Mouse (Mus musculus) frontal cortex, adult 2 months (tissue): Measurements from ENCODE around the gene Mamstr. TPM values are rescaled to one million over a fixed set of nuclear protein-coding genes. Genes with fewer than 3 reads are reported as not detected.

Source experiments
- DNase-seq, 2 experiments: peaks; one replicate each; pipeline ENCODE4 v3.0.0; 2022; ENCODE audit warnings: low spot score in 1 of 2; ENCODE audit errors: extremely low spot score in 1 of 2
- polyA plus RNA-seq: library from polyadenylated mRNA; depleted of rRNA; stranded (reverse); fragments of >200 nt; gene quantifications from 2 replicates; pipeline ENCODE4 v1.2.3, GENCODE M21; 2012

Mamstr gene
- polyA plus RNA-seq, 1 experiment = 5.9 TPM

DNA sequence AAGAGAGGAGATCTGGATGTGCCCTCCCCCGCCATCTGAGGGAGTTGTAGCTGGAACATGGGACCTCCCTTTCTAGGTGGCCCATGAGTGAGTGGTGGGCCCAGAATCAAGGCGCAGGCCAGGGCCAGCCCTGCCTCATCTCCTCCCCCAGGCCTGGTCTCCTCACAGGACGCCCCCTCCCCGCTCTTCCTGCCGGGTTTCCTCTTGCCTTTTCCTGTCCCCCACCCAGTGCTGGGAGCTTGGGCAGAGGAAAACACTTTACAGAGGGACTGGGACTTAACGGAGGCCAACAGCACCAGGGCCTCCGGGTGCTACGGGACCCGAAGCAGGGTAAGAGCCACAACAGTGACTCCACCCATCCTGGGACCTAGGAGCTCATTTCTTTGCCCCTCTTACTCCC, 12.5 kb upstream of the Mamstr start, which contains the start of gene Rasip1:
Gene Rasip1 (plus strand): TSS at position 228 of the 400 bp plus-strand sequence.
- no peak for DNase-seq

- DNase-seq = peak in 1 of 2 experiments; percentile 80
These were observed 11.1 kb upstream of the Mamstr start for GRCm38 (mm10) chr7:45628364-45629294.

DNA sequence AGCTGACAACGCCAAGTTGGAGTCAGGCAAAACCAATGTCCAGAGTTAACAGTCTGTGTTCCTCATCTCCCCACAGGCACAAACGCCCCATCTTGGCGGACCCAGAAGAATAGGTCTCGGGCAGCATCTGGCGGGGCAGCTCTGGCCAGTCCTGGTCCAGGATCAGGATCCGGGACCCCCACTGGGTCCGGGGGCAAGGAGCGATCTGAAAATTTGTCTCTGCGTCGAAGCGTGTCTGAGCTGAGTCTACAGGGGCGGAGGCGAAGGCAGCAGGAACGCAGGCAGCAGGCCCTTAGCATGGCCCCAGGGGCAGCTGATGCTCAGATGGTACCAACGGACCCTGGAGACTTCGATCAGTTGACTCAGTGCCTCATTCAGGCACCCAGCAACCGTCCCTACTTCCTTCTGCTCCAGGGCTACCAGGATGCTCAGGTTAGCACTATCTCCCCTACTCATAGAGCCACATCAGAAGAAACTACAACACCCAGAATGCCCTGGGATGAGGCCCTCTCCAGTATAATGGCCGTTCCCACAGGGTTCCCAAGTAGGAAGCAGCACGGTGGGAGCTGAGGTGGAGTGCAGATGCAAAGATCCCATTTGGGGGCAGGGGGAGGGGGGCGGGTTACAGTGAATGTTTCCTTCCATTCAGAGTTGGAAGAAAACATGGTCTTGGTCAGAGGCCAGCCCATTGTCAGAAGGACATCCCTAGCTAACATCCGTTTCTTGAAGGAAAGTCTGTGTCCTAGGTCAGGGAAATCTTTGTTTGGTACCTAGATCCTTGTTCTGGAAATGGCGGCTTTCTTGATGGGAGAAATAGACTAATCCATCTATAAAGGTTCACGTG, 9.5 kb upstream of the Mamstr start:
- no peak for DNase-seq

DNA sequence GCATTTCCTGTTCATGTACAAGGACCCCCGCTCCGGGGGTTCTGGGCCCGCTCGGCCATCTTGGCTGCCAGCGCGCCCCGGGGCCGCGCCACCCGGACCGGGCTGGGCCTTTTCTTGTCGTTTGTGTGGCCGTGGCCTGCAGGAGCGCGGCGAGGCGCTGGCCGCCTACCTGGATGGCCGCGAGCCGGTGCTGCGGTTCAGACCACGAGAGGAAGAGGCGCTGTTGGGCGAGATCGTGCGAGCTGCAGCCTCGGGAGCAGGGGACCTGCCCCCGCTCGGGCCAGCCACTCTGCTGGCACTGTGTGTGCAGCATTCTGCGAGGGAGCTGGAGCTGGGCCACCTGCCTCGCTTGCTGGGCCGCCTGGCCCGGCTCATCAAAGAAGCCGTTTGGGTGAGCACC, 7.3 kb upstream of the Mamstr start:
- no peak for DNase-seq

DNA sequence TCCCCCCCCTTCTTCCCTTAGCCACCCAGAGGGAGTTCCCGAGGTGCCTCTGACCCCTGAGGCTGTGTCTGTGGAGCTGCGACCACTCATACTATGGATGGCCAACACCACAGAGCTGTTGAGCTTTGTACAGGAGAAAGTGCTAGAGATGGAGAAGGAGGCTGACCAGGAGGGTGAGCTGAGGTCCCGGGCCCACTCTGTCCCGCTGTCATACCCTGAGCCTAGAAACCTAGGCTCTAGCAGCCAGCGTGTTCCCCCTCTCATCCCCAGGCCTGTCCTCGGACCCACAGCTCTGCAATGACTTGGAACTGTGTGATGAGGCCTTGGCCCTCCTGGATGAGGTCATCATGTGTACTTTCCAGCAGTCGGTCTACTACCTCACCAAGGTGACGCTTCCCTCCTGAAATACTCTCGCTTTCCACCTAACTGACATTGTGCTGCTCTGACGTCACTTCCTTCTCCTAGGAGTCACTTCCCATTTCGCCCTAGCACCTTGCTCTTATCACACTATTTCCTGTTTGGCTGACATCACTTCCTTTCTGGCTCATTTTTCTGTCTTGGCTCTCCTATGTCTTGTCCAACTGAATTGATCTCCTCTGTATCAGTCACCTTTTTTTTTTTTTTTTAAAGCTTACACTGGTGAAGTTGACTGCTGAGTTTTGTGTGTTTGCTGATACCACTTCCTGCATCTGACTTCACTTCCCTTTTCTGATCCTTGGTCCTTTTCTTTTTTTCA, 4.7 kb upstream of the Mamstr start:
- DNase-seq = no peak

- DNase-seq = no peak
These were observed 3.8 kb upstream of the Mamstr start for GRCm38 (mm10) chr7:45635711-45636688.

GRCm38 (mm10) chr7:45637710-45638109, 2.1 kb upstream of the Mamstr start:
- DNase-seq = no peak

DNA sequence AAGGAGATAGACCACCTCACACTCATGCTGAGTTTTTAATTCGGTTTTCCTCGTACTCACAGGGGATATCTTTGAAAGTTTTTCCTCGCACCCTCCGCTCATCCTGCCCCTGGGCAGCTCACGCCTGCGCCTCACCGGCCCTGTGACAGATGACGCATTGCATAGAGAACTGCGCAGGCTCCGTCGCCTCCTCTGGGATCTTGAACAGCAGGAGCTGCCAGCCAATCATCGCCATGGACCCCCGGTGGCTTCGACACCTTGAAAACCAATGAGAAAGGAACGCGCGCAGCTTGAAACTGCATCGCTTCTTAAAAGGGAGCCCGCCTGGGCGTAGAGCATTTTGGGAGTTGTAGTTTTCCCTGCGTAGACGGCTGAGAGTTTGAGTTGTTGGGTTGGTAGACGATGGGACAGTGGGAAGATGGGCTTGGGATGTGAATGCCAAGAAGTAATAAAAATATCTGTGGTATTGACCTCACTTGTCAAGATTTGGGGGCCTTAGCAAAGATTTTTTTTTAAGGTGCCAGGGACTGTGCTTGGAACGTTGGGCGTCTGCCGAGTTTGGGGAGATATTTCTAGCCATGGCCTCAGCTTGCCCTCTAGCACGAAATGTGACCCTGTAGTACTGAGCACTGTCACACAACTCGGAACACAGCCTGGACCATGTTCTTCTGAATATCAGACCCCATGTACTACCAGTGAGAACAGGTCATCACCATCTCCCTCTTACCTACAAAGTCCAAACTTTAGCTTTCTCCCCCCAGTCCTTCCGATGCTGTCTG, 965 bp upstream of the Mamstr start:
- peak; percentile 97 to 98 for DNase-seq

- no peak for DNase-seq
These were observed 597 bp downstream of the Mamstr start for GRCm38 (mm10) chr7:45640191-45640957.

GRCm38 (mm10) chr7:45641391-45642040, 1.7 kb downstream of the Mamstr start:
- no peak for DNase-seq

GRCm38 (mm10) chr7:45642083-45642482, 2.3 kb downstream of the Mamstr start:
- no peak for DNase-seq

GRCm38 (mm10) chr7:45642503-45643255, 2.9 kb downstream of the Mamstr start:
- no peak for DNase-seq

GRCm38 (mm10) chr7:45643441-45644178, 3.8 kb downstream of the Mamstr start:
- peak; percentile 93 to 94 for DNase-seq

DNA sequence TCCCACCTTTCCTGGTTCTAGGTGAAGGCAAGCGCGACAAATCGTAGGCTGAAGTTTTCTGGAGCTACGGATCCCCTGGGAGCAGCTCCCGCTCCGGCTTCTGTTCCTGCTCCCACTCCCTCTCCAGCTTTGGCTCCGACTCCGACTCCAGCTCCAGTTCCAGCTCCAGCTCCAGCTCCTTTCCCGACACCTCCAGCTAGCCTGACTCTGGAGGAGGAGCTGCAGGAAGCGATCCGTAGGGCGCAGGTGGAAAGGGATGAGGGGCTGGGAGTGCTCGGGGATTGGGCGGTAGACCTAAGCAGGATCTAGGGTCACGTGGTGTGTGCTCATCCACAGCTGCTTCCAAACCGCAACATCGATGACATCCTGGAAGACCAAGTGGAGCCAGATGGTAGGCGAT, 4.4 kb downstream of the Mamstr start:
- DNase-seq = peak; percentile 77 to 80

- no peak for DNase-seq
These were observed 5.3 kb downstream of the Mamstr start for GRCm38 (mm10) chr7:45644872-45645590.
